Mouse (Mus musculus) cerebellum, adult 2 months (tissue): ENCODE results near the gene Ccdc86.

ENCODE experiments used
- CTCF ChIP-seq: fragments of 200-500 bp; IDR thresholded peaks from 2 replicates; pipeline ENCODE4 v1.5.1; 2011; ENCODE audit warnings: low read depth, mild to moderate bottlenecking, control low read depth, low read length, moderate library complexity, borderline replicate concordance; ENCODE audit not compliant: insufficient read depth
- POLR2A ChIP-seq: fragments of 200-500 bp; IDR thresholded peaks from 2 replicates; pipeline ENCODE4 v1.6.1; 2011; ENCODE audit warnings: low read length, control low read depth, borderline replicate concordance; ENCODE audit not compliant: insufficient read depth

- TF ChIP-seq CTCF (no peak), POLR2A (no peak)
Measured at GRCm38 (mm10) chr19:10930641-10931040, 18.4 kb downstream of the Ccdc86 start.
